Mouse (Mus musculus) cerebellum, adult 2 months (tissue): ENCODE results near the gene Slc43a1.

ENCODE experiments used
- CTCF ChIP-seq: fragments of 200-500 bp; IDR thresholded peaks from 2 replicates; pipeline ENCODE4 v1.5.1; 2011; ENCODE audit warnings: low read depth, mild to moderate bottlenecking, control low read depth, low read length, moderate library complexity, borderline replicate concordance; ENCODE audit not compliant: insufficient read depth
- POLR2A ChIP-seq: fragments of 200-500 bp; IDR thresholded peaks from 2 replicates; pipeline ENCODE4 v1.6.1; 2011; ENCODE audit warnings: low read length, control low read depth, borderline replicate concordance; ENCODE audit not compliant: insufficient read depth

GRCm38 (mm10) chr2:84865616-84866571 is 27.2 kb downstream of the Slc43a1 start:
- no peak for TF ChIP-seq POLR2A
- TF ChIP-seq CTCF: peak; percentile 33; the same call in 1 of the 2 replicates
